Mouse (Mus musculus): Measurements from ENCODE around the gene Tsc22d1. TPM values are rescaled to one million over a fixed set of nuclear protein-coding genes. Genes with fewer than 3 reads are reported as not detected.

Tsc22d1 gene
- total RNA-seq (2015; ENCODE audit: low replicate concordance) = 51.1 and 58.7 TPM in 2 replicates
- total RNA-seq (2017; ENCODE audit: low replicate concordance) = 20.2 and 41.1 TPM in 2 replicates

DNA sequence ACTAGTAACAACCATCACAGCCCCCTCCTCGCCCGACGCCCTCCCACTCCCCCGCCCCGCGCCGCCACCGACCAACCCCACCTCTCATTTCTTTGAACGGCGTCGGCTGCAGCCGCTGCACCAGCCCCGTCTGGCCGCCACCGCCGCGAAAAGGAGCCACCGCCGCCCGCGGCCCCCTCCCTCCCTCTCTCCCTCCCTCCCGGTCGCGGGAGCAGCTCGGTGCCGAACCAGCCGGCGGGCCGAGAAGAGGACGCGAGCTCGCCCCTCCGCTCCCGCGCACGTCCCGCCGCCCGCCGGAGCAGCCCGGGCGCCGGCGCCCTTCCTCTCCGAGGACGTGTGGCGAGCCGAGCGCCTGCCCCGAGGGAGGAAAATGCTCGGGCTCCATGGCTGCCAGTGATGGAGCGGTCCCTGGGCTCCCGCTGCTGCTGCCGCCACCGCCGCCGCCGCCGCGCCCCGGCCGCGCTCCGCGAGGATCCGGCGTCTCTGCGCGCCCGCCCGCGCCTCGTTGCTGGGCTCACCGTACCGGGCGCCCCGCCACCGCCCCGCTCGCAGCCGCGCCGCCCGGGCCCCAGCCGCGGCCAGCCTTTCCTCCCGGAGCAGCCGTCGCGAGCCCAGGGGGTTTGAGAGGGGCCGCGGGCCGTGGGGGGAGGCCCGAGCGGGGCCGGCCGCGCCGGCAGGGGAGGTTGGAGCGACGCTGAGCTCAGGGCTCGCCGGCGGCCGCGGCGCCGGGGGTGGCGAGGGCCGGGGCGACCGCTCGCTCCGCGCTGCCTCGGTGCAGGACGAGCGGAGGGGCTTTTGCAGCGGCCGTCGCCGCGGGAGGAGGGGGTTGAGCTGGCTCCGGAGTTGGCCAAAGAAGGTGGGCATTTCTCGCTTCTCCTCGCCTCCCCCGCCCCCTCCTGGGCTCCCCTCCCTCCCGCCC, at the start of gene Tsc22d1:
TSS of gene Tsc22d1 (plus strand) at position 100 of the 919 bp plus-strand sequence.
- no peak for ATAC-seq (replicated peaks; ENCODE audit: low FRiP score, poor library complexity, severe bottlenecking)

DNA sequence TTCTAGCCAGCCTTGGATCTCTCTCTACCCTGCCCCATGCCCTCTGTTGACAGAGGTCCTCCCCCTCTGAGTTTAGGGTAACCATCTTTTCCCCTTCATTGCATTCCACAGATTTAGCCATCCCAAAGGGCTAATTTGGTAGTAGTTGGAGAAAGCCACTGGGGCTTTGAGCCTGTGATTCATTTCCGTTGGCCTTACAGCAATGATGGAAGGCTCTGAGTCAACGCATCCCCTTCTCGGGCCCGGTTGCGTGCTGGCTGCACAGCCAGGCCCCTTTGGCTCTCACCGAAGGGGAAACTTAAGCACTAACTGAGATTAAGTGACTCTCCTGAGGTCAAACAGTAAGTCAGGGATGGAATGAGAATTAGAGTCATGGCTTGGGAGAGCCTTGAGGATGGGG, 41.1 kb upstream of the Tsc22d1 start:
- ATAC-seq (replicated peaks; ENCODE audit: low FRiP score, poor library complexity, severe bottlenecking) = no peak

- no peak for ATAC-seq (replicated peaks; ENCODE audit: low FRiP score, poor library complexity, severe bottlenecking)
Observed at GRCm38 (mm10) chr14:76374601-76375000, 40.2 kb upstream of the Tsc22d1 start.

- no peak for ATAC-seq (replicated peaks; ENCODE audit: low FRiP score, poor library complexity, severe bottlenecking)
Observed at GRCm38 (mm10) chr14:76376561-76376960, 38.2 kb upstream of the Tsc22d1 start.

DNA sequence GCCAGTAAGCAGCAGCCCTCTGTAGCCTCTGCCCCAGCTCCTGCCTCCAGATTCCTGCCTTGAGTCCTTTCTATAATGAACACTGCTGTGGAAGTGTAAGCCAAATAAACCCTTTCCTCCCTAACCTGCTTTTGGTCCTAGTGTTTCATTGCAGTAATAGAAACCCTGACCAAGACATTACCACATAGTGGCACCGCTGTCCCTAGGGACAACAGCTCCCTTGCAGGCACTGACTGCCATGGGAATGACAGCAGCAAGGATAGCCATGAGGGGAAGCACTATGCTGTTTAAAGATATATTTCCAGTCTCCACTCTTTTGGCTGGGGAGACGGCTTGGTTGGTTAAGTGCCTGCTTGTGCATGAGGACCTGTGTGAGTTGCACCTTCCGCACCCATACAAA, 35.4 kb upstream of the Tsc22d1 start:
- no peak for ATAC-seq (replicated peaks; ENCODE audit: low FRiP score, poor library complexity, severe bottlenecking)

DNA sequence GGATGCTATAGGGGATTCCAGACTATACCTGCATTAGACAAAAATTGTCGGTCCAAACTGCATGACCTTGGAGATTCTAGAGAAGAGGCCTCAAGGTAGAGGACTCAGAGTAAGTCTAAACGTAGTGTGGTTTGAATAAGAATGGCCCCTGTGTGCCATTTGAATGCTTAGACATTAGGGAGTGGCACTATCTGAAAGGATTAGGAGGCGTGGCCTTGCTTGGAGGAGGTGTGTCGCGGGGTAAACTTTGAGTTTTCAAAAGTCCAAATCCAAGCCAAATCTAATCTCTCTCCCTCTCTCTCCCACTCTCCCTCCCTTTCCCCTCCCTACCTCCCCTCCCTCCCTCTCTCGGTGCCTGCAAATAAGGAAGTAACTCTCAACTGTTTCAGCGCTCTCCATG, 26.7 kb upstream of the Tsc22d1 start:
- ATAC-seq (replicated peaks; ENCODE audit: low FRiP score, poor library complexity, severe bottlenecking) = no peak

DNA sequence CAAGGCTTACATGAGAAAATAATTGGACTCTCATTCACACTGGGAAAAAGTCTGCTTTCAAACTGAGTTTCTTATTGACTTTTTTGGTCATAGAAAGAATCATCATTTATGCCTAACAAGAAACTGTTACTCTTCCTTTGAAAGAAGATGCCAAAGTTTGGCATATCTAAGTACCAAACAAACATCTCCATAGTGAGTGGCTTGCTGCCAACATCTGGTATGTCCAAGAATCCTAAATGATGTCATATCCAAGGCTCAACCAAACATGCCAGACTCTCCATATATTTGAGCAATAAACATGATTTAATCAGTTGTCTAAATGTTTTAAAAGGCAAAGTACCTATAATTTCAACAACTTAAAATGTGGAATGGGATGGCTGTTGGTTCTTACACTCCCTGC, 16.5 kb upstream of the Tsc22d1 start:
- no peak for ATAC-seq (replicated peaks; ENCODE audit: low FRiP score, poor library complexity, severe bottlenecking)

DNA sequence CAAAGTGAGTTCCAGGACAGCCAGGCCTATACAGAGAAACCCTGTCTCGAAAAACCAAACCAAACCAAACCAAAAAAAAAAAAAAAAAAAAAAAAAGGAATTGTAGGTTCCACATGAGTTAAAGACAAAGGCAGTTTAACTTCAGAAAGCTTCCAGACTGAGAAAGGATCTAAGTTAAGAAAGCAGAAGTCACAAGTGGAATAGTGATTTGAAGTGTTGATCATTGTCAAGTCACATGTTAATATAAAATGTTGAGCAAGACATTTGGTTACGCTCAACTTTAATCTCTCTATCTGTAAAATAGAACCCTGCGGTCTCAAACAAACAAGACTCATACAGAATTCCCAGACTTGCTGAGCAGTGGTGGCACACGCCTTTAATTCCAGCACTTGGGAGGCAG, 12.2 kb upstream of the Tsc22d1 start:
- no peak for ATAC-seq (replicated peaks; ENCODE audit: low FRiP score, poor library complexity, severe bottlenecking)

DNA sequence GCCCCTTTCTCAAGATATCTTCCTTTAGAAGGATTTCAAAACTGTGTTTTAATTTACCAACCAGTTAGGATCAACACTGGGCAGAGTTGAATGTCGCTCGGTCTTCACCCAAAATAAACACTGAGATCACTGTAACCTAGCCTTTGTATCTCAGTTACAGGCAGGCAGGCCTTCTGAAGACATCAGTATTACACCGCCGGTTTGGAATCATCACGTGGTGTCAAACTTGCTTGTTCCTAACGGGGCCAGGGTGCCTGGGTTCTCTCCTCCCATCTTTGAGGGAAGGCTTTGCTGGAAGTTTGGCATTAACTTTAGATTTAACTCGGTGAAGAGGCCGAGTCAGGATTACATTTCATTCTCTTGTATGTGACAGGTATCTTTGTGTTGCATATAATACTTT, 5.7 kb upstream of the Tsc22d1 start:
- ATAC-seq (replicated peaks; ENCODE audit: low FRiP score, poor library complexity, severe bottlenecking) = no peak

GRCm38 (mm10) chr14:76413773-76414121, 1.0 kb upstream of the Tsc22d1 start:
- no peak for ATAC-seq (replicated peaks; ENCODE audit: low FRiP score, poor library complexity, severe bottlenecking)

GRCm38 (mm10) chr14:76414122-76414861, 469 bp upstream of the Tsc22d1 start:
- ATAC-seq (replicated peaks; ENCODE audit: low FRiP score, poor library complexity, severe bottlenecking) = no peak

DNA sequence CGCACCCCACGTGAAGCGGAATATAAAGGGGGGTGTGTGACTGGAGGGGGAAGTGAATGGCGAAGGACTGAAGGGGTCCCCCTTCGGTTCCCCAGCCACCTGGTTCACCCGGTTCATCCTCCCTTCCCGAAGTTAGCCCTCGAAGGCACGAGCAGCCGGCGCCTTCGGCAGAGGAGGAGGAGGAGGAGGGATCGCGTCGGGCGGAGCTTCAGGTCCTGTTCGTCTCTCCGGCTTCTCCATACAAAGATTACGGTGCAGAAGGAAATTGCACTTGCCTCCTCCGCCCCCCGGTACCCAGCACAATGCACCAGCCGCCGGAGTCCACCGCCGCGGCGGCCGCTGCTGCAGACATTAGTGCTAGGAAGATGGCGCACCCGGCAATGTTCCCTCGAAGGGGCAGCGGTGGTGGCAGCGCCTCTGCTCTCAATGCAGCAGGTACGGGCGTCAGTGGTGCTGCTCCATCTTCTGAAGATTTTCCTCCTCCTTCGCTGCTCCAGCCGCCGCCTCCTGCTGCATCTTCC, 1.1 kb downstream of the Tsc22d1 start:
- no peak for ATAC-seq (replicated peaks; ENCODE audit: low FRiP score, poor library complexity, severe bottlenecking)

DNA sequence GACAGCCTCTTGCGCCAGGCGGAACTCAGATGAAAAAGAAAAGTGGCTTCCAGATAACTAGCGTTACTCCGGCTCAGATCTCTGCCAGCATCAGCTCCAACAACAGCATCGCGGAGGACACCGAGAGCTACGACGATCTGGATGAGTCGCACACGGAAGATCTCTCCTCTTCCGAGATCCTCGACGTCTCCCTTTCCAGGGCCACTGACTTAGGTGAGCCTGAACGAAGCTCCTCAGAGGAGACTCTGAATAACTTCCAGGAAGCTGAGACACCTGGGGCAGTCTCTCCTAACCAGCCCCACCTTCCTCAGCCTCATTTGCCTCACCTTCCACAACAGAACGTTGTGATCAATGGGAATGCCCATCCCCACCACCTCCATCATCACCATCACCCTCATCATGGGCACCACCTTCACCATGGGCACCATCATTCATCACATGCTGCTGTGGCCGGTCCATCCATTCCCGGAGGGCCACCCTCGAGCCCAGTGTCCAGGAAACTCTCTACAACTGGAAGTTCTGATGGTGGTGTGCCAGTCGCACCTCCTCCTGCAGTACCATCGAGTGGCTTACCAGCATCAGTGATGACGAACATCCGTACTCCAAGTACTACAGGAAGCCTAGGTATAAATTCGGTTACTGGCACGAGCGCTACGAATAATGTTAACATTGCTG, 1.7 kb downstream of the Tsc22d1 start:
- no peak for ATAC-seq (replicated peaks; ENCODE audit: low FRiP score, poor library complexity, severe bottlenecking)

- ATAC-seq (replicated peaks; ENCODE audit: low FRiP score, poor library complexity, severe bottlenecking) = no peak
Observed at GRCm38 (mm10) chr14:76417346-76417745, 2.6 kb downstream of the Tsc22d1 start.

DNA sequence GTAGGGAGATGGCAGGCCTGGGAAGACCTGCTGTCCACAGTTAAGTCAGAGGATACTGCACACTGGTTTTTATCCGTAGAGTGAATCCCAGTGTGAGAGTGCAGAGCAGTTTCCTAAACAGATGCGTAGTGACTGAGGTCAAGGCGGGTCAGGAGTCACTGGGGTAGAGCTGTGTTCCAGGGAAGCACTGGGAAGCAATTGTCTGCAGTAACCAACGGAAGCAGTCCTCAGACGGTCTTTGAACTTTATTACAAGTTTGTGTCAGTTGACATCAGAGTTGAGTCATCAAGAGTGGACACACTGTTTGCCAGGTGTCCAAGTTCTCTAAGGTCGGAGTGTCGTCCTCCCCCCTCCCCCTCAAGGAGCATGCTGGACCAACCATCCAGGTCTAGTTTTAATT, 6.0 kb downstream of the Tsc22d1 start:
- no peak for ATAC-seq (replicated peaks; ENCODE audit: low FRiP score, poor library complexity, severe bottlenecking)

GRCm38 (mm10) chr14:76421162-76421561, 6.4 kb downstream of the Tsc22d1 start:
- ATAC-seq (replicated peaks; ENCODE audit: low FRiP score, poor library complexity, severe bottlenecking) = no peak

DNA sequence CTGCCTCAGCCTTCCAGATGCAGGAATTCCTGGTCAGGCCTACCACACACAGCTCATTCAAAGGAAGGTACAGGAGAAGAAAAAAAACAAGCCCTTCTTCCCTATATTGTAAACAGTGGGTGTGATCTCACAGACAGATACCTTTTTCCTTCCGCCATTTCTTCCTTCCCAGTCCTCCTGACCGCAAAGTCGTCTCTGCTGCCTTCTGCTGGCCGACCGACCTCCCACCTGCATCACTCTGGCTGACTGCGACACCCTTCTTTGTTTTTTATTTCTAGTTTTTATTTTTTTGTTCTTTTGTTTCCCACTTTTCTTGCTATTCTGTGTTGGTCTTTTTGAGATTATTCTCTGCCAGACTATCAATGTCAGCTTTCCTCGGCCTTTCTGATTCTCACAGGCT, 10.7 kb downstream of the Tsc22d1 start:
- ATAC-seq (replicated peaks; ENCODE audit: low FRiP score, poor library complexity, severe bottlenecking) = no peak

GRCm38 (mm10) chr14:76425986-76426530, 11.3 kb downstream of the Tsc22d1 start:
- no peak for ATAC-seq (replicated peaks; ENCODE audit: low FRiP score, poor library complexity, severe bottlenecking)

DNA sequence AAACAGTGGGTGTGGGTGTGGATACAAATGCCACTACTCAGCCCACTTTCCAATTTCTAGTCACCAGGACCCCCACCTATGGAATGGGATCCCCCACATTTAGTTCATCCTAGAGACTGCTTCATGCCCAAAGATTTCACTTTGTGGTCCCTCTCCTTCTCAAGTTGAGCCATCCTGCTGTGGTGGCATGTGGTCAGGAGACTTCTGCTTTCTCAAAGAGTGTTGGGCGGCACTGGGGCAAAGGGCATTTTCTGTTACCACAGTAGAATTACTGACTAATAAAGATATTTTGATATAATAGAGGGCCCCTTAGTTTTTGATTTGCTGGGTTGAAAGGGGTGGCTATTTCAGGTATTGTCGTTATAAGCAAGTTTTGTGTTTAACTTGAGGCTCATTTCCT, 14.1 kb downstream of the Tsc22d1 start:
- ATAC-seq (replicated peaks; ENCODE audit: low FRiP score, poor library complexity, severe bottlenecking) = no peak

- no peak for ATAC-seq (replicated peaks; ENCODE audit: low FRiP score, poor library complexity, severe bottlenecking)
Observed at GRCm38 (mm10) chr14:76431918-76432317, 17.2 kb downstream of the Tsc22d1 start.

All from erythroid progenitor cell, adult 5-6 weeks (primary cell).